Mouse (Mus musculus) central nervous system, embryonic 18 days (tissue): ENCODE results near the gene Eml2. TPM values are rescaled to one million over a fixed set of nuclear protein-coding genes. Genes with fewer than 3 reads are reported as not detected.

Source experiments
- polyA plus RNA-seq: library from polyadenylated mRNA; depleted of rRNA; stranded (reverse); fragments of >200 nt; gene quantifications from 2 replicates; pipeline ENCODE4 v1.2.3, GENCODE M21; 2012; rRNA removed

Eml2 gene
- polyA plus RNA-seq: 65.5 and 68.9 TPM in 2 replicates

DNA sequence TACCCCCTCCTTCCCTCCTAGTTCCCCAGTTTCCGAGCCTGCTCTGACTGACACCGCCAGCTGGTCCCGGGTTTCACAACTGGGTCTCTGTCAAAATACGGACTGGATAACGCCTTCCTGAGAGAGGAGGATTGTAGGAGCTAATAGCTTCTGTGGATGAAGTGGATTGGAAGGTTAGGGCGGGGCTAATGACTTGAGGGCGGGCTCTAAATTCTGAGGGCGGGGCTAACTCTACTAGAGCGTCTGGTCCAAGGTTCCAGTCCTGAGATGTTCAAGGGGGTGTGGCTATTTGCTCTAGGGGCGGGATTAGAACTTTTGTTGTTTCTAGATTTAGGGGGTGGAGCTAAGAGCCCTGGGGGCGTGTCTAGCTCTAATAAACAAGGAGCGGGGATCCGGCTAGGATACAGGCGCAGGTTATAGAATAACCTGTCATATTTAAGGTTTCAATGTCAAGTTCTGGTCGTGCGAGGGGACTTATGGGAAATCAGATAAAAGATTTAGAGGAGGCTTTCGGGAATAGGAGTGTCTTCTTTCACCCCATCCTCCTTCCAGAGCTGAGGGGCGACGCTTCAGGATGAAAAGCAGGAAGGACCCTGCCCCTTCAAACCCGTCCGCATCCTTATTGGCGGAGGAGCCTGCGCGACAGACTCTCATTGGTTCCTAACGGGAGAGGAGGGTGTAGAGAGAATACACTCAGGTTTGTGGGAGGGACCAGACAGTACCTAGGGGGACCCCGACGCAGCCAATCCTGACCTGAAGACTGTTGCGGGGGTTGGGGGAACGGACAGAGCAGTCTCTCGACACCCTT, at the start of gene Eml2:
TSS of gene Eml2 (plus strand) at position 714 of the 808 bp plus-strand sequence.

DNA sequence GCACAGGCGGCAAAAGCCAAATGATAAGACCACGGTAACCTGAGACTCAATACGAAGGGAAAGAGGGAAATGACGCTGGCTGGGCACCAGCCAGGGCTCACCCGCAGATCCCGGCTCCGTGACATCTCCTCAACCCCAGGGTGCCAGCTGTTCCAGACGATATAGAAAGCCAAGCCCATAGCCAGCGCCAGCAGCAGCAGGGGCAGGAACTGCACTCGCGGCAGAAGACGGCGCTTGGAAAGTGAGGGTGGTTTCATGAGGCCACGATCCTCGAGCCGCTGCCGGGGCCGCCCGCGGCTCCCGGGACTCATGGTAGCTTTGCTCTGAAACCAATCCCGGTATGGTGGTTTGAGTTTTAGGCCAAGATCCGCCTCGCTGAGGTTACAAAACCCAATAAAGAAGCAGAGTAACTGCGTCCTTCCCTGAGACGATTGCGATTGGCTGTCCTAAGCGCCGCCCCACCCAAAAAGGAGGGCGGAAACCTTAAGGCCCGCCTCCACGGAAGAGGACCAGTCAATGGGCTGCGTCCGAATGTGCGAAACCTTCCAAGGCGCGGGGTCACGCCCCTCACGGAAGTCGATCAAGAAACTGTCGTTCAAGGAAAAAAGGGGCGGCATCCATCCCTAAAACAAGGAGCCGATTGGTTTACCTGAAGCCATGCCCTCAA, 27.2 kb upstream of the Eml2 start, which contains the start of gene Qpctl:
TSS of gene Qpctl (minus strand) at position 417 of the 667 bp plus-strand sequence.

DNA sequence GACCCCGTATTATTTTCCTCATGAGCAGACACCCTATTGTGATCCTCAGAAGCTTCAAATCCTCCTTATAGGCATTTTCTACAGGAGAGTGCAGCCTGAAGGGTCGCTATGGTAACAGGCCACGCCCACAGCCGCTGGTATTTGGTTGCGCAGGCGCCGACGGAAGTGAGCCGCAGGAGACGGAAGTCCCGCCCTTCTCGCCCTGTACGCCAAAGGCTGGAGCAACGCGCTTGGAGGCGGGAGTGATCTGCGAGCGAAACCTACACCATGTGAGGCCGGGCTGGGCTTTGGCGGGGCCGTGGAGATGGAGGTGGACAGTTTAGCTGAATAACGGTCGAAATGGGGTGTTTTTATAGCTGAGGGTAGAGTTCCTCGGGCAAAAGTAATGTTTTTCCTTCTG, 26.6 kb upstream of the Eml2 start, which contains the start of gene Snrpd2:
TSS of gene Snrpd2 (plus strand) at position 97 of the 400 bp plus-strand sequence.

GRCm38 (mm10) chr7:19165656-19166423, 10.4 kb upstream of the Eml2 start, which contains the start of gene Gipr:
Gipr (minus strand) TSS chr7:19166127.

DNA sequence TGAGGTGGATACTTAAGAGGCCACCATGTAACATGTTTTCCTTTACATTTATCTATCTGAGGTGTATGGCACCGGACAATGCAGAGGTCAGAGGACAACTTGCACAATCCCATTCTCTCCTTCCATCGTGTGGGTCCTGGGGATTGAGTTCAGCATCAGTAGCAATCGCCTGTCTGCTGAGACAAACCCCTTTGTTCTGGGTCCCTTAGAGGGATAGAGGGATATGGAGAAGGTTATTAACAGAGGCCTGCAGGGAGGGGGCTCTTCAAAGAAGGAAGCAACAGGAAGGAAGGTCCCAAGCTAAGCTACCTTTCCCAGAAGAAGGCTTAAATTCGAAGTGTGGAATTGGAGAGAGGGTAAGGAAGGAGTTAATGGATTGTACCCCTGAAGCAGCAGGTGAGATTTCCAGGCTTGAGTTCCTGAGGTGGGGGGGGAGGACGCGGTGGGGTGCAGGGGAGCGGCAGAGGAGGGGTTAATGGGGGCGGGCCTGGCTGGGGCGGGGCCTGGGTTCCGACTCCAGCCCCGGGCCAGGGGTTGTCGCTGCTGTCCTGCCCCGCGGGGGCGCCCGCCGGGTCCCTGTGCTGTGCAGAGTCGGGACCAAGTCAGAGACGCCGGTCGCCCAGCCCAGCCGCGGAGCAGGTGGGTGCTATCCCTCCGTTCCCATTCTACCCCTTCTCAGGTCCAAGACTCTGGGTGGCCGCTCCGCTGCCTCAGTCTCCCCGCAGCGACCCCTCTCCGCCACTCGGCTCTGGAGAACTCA, 36.0 kb downstream of the Eml2 start, which contains the start of gene Gpr4:
TSS of gene Gpr4 (plus strand) at position 543 of the 760 bp plus-strand sequence.

GRCm38 (mm10) chr7:19227883-19228792, 51.9 kb downstream of the Eml2 start, which contains the start of gene Opa3:
Opa3 (plus strand) TSS chr7:19228334.

Other genes with a start within 250 kb of the Eml2 start
- gene Nanos2, start 189.0 kb upstream of the Eml2 start, polyA plus RNA-seq: 2.3 TPM in 2 replicates
- 14.5 and 16.5 TPM in 2 replicates for gene Mypop, start 185.2 kb upstream of the Eml2 start, polyA plus RNA-seq
- gene Irf2bp1, start 172.4 kb upstream of the Eml2 start, polyA plus RNA-seq: 38.3 and 39.8 TPM in 2 replicates
- gene Foxa3, start 152.9 kb upstream of the Eml2 start, polyA plus RNA-seq: not detected in 2 replicates
- 66.8 and 73.9 TPM in 2 replicates for gene Sympk, start 152.0 kb upstream of the Eml2 start, polyA plus RNA-seq
- gene Rsph6a, start 121.7 kb upstream of the Eml2 start, polyA plus RNA-seq: 0.23 and 0.32 TPM in 2 replicates
- 168 and 184 TPM in 2 replicates for gene Dmwd, start 100.2 kb upstream of the Eml2 start, polyA plus RNA-seq
- 48.3 and 55.8 TPM in 2 replicates for gene Dmpk, start 92.6 kb upstream of the Eml2 start, polyA plus RNA-seq
- 6.8 and 9.3 TPM in 2 replicates for gene Six5, start 81.8 kb upstream of the Eml2 start, polyA plus RNA-seq
- 14.5 and 14.6 TPM in 2 replicates for gene Gm4969, start 58.1 kb upstream of the Eml2 start, polyA plus RNA-seq
- 11.2 and 12.5 TPM in 2 replicates for gene Fbxo46, start 56.6 kb upstream of the Eml2 start, polyA plus RNA-seq
- 16.8 and 18.3 TPM in 2 replicates for gene Qpctl, start 27.1 kb upstream of the Eml2 start, polyA plus RNA-seq
- gene Snrpd2, start 26.7 kb upstream of the Eml2 start, polyA plus RNA-seq: 151 and 178 TPM in 2 replicates
- 41.3 and 55.6 TPM in 2 replicates for gene Gipr, start 10.3 kb upstream of the Eml2 start, polyA plus RNA-seq
- 6.0 and 6.8 TPM in 2 replicates for gene Gpr4, start 36.1 kb downstream of the Eml2 start, polyA plus RNA-seq
- 25.6 and 26.6 TPM in 2 replicates for gene Opa3, start 51.9 kb downstream of the Eml2 start, polyA plus RNA-seq
- gene Vasp, start 95.4 kb downstream of the Eml2 start, polyA plus RNA-seq: 65.0 and 68.3 TPM in 2 replicates
- 1.6 and 2.0 TPM in 2 replicates for gene Ppm1n, start 103.6 kb downstream of the Eml2 start, polyA plus RNA-seq
- 155 and 161 TPM in 2 replicates for gene Rtn2, start 106.2 kb downstream of the Eml2 start, polyA plus RNA-seq
- 0.25 and 0.71 TPM in 2 replicates for gene Fosb, start 133.6 kb downstream of the Eml2 start, polyA plus RNA-seq
- 72.9 and 73.8 TPM in 2 replicates for gene Ercc1, start 168.4 kb downstream of the Eml2 start, polyA plus RNA-seq
- gene Cd3eap, start 183.1 kb downstream of the Eml2 start, polyA plus RNA-seq: 14.2 and 15.3 TPM in 2 replicates
- gene Ppp1r13l, start 183.3 kb downstream of the Eml2 start, polyA plus RNA-seq: 4.4 and 5.1 TPM in 2 replicates
- 77.4 and 78.3 TPM in 2 replicates for gene Ercc2, start 205.6 kb downstream of the Eml2 start, polyA plus RNA-seq
- gene Klc3, start 227.7 kb downstream of the Eml2 start, polyA plus RNA-seq: 1.6 and 2.1 TPM in 2 replicates
- gene Ckm, start 228.4 kb downstream of the Eml2 start, polyA plus RNA-seq: 0.36 and 148 TPM in 2 replicates